Mouse (Mus musculus): ENCODE results near the gene Zcchc10.
"Not testable (repeated sequence)": the region's sequence is repeated elsewhere in the genome, so short reads cannot be mapped to it uniquely, and the experiment has no call there.

Gene Zcchc10

DNA sequence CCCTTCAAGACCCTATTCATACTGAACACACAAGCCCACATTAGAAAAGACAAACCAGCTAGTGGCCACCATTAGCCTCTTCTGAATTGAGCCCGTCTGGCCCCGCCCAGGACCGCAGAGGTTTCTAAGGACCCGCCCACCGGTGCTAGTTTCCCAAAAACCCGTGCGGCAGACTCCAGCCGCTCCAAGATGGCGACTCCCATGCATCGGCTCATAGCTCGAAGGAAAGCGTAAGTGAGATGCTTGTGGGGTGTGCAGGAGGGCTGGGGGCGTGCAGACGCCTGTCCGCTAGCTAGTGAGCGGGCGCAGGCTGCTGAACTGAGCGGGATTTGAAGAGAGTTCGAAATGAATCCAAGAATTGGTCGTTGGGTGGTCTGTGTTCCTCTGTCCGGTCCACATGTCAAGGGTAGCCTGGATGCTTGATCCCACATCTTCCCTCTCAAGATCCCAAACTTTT is at the start of gene Zcchc10:
Gene Zcchc10, plus strand, starts transcription at position 168 of the 457 bp plus-strand sequence.
- DNase-seq (ENCODE audit: low spot score in 2 of 2): peak; percentile 82 to 90

GRCm38 (mm10) chr11:53275358-53275757 is 49.1 kb upstream of the Zcchc10 start:
- no peak for DNase-seq (ENCODE audit: low spot score in 2 of 2)

GRCm38 (mm10) chr11:53278411-53278810 is 46.1 kb upstream of the Zcchc10 start:
- DNase-seq (ENCODE audit: low spot score in 2 of 2): no peak

- no peak for DNase-seq (ENCODE audit: low spot score in 2 of 2)
Measured at GRCm38 (mm10) chr11:53285885-53286284, 38.6 kb upstream of the Zcchc10 start.

DNA sequence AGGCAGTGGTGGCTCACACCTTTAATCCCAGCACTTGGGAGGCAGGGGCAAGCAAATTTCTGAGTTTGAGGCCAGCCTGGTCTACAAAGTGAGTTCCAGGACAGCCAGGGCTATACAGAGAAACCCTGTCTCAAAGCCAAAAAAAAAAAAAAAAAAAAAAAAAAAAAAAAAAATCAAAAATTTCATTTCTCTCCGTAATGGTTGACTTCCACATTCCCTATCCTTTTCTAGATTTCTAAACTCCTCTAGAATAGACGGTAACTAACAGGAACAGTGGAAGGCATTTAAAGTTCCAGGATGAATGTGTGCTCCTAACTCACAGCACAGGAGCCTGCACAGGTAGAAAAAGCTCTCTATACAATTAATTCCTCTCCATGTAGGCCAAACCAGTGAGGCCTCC is 34.3 kb upstream of the Zcchc10 start:
- not testable (repeated sequence) for DNase-seq (ENCODE audit: low spot score in 2 of 2)

- DNase-seq (ENCODE audit: low spot score in 2 of 2): no peak
Measured at GRCm38 (mm10) chr11:53290871-53291270, 33.6 kb upstream of the Zcchc10 start.

DNA sequence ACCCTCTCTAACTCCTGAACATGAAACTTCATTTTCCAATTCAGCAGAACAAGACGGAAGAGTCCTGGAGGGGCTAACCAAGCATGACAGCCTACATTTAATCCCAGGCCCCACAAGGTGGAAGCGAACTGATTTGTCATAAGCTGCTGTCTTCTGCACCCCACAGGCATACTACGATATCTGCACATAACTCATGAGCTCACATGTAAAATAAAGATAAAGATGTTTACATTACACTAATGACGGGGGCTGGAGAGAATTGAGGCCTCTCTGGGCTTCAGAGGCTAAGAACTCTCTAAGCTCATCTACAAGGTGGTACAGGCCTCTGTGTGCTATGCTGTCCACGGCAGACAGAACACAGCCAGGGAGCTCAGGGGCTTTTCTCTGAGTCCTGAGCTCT is 30.0 kb upstream of the Zcchc10 start:
- no peak for DNase-seq (ENCODE audit: low spot score in 2 of 2)

- no peak for DNase-seq (ENCODE audit: low spot score in 2 of 2)
Measured at GRCm38 (mm10) chr11:53296880-53297279, 27.6 kb upstream of the Zcchc10 start.

DNA sequence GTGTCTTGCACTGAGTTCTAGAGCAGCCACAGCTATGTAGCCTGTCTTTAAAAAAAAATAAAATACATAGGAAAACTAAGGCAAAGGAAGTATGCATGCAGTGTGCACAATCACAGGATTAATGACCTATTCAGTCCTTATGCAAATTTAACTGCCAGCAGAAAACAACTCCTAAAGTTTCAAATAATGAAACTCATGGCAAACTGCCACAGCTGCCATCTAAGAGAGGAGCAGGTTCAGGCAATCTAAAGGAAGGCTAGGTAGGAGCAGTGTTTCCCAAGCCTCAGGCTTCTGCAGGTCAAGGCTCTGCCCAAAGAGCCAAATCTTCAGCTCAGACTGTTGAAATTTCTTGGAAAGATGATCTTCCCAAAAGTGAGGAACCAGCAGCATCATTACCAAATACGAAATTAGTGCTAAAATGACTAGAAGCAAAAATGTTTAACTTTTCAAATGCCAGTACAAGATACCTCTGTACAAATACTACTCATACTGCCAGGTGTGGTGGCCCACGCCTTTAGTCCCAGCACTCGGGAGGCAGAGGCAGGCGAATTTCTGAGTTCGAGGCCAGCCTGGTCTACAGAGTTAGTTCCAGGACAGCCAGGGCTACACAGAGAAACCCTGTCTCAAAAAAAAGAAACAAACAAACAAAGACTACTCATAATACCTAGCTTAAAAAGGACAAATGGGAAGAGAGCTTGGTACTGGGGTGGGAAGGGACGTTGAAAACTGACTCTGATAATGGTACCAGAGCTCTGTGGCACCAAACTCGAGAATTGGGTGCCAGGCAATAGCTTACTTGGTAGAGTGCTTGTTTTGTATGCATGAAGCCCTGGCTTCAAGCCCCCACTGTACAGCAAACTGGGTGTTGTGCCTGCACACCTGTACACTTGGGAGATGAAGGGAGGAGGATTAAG is 26.3 kb upstream of the Zcchc10 start:
- no peak for DNase-seq (ENCODE audit: low spot score in 2 of 2)

DNA sequence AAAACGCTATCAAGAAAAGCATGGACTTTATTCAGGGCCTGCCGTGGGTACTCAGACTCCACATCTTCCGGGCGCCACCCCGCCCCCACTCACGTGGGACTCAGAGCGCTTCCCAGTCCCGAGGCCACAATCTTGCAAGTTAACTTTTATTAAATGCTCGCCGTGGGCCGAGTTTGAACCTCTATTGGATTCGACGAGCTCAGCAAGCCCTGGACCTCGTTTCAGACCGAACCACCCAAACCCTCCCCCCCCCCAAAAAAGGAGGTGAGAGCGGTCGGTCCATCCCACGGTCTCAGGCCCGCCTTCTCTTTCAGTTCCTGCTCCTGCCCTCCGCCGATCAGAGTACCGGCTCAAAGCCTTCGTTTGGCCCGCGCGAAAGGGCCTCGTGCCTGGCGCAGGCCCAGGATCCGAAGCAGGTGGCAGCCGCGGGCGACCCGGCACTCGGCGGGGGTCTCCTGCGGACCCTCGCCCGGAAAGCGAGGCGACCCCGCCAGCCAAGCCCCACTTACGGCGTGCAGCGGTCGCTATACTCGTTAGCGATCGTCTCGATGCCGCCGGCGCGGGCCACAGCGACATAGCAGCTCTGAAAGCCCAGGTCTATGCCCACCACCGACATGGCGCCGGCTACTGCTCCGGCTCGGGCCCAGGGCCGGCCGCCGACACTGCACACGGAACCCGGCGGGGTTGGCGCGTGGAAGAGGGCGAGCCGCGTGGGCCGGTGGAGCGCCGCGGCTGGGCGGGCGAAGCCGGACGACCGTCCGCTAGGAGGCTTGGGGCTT is 24.7 kb upstream of the Zcchc10 start:
- DNase-seq (ENCODE audit: low spot score in 2 of 2): peak; percentile 54 to 55

GRCm38 (mm10) chr11:53300330-53301166 is 23.9 kb upstream of the Zcchc10 start, which contains the start of gene Hspa4:
Gene Hspa4, minus strand, starts transcription at chr11:53300457.
- DNase-seq (ENCODE audit: low spot score in 2 of 2): peak; percentile 97 to 98

DNA sequence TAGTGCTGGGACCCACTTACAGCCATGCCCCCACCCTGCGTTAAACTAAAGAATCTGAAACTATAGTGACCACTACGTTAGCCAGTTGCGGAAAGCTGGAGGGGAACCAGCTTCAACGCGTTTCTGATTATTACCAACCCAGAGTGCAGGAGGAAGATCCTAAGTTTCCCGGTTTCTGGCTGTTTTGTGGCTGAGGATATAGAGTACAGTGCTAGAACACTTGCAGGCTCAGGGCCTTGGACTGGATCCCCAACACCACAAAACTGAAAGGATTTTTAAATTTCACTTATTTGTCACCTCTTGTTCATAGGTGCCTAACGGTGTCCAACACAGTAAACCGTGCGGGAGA is 23.3 kb upstream of the Zcchc10 start:
- DNase-seq (ENCODE audit: low spot score in 2 of 2): no peak

GRCm38 (mm10) chr11:53304044-53304840 is 20.2 kb upstream of the Zcchc10 start:
- DNase-seq (ENCODE audit: low spot score in 2 of 2): no peak

DNA sequence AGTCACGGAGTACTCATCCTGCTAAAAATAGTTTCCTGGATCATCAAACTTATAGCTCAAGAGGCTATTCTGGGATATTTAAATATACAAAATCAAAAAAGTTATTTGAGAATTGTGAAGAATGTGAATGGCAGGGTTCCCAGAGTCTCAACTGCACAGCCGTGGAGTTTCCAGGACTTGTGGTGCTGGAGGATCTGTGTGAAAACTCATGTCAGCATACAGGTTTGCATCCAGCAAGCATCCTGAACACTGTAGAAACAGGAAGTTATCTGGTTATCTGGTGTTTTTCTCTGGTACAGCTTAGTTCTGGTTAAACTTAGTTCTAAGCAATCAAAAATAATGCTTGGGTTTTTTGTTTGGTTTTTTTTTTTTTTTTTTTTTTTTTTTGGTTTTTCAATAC is 17.5 kb upstream of the Zcchc10 start:
- no peak for DNase-seq (ENCODE audit: low spot score in 2 of 2)

GRCm38 (mm10) chr11:53307558-53308065 is 16.9 kb upstream of the Zcchc10 start:
- DNase-seq (ENCODE audit: low spot score in 2 of 2): peak; percentile 41 to 56

DNA sequence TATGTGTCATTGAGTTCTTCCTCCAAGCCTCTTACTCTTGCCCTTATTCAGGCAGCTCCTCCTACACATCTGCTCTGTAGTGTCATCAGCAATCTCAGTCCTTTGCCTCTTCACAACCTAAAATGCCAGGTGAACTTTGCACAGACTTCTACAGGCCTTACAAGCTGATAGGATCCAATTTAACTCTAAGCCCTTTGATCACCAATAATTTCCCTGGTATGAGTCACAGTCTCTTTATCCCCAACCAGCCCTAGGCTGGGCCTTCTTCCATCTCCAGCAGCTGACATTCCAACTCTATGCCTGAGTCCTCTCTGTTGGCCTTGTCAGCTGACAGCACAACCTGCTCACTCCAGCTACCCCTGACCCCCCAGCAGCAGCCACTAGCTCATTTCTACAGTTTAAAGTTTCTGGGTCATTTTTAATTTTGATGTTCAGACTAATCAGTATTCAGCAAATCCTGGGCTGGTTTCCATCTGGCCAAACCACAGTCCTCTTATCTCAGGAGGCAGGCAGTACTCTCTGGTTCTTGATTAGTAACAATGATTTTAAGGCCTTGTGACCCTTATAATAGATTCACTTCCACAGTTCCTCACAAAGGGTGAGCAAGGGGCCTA is 16.1 kb upstream of the Zcchc10 start:
- DNase-seq (ENCODE audit: low spot score in 2 of 2): peak; percentile 71 to 79

- peak; percentile 91 to 92 for DNase-seq (ENCODE audit: low spot score in 2 of 2)
Measured at GRCm38 (mm10) chr11:53308884-53309310, 15.6 kb upstream of the Zcchc10 start.

DNA sequence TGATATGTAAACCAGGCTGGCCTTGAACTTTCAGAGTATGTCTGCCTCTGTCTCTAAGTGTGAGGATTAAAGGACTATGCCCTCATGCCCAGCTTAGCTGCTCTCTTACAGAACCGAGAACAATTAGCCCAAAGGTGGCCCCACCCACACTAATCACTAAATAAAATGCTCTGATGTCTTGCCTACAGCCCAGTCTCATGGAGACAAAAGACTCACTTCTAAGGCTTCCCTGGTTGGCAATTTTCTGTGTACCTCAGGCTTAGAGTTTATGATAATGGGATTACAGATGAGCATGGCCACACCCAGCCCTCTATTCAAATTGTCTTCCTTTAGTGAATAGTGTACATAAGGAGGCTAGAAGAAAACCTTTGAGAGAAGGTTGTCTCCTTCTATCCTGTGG is 13.1 kb upstream of the Zcchc10 start:
- no peak for DNase-seq (ENCODE audit: low spot score in 2 of 2)

GRCm38 (mm10) chr11:53312823-53313222 is 11.7 kb upstream of the Zcchc10 start:
- not testable (repeated sequence) for DNase-seq (ENCODE audit: low spot score in 2 of 2)

- DNase-seq (ENCODE audit: low spot score in 2 of 2): peak; percentile 17 to 33
Measured at GRCm38 (mm10) chr11:53314770-53315173, 9.7 kb upstream of the Zcchc10 start.

Data from heart, adult 9 months (tissue).